Mouse (Mus musculus) adrenal gland, postnatal 36 days (tissue): ENCODE data around the gene Tmc8. TPM values are rescaled to one million over a fixed set of nuclear protein-coding genes. Genes with fewer than 3 reads are reported as not detected.
A peak's percentile ranks its signal among the peaks of the same experiment; 100 is the strongest.

ENCODE experiments used
- DNase-seq, 2 experiments: peaks; one replicate each; pipeline ENCODE4 v3.0.0; 2021; ENCODE audit warnings: mixed read lengths in 1 of 2
- long read RNA-seq, 2 experiments: library from polyadenylated mRNA; stranded (forward); transcript quantifications; one replicate each; pipeline ENCODE4 v2.0.0; 2021; ENCODE audit warnings: borderline sequencing depth in 2 of 2
- total RNA-seq, 2 experiments: library from RNA; stranded (reverse); gene quantifications; 2 replicates each; pipeline ENCODE4 v1.2.3; 2021

The Tmc8 gene
- total RNA-seq: 1 to 10 TPM; 3.9 to 6.0 TPM
- long read RNA-seq, experiment 1, partial matches to known transcripts: 0 of 2 reads
- long read RNA-seq, experiment 1, other reads (novel, unspliced or antisense): 1 of 2 reads
- long read RNA-seq, experiment 2, partial matches to known transcripts: 1 of 3 reads
- long read RNA-seq, experiment 2, other reads (novel, unspliced or antisense): 2 of 3 reads

DNA sequence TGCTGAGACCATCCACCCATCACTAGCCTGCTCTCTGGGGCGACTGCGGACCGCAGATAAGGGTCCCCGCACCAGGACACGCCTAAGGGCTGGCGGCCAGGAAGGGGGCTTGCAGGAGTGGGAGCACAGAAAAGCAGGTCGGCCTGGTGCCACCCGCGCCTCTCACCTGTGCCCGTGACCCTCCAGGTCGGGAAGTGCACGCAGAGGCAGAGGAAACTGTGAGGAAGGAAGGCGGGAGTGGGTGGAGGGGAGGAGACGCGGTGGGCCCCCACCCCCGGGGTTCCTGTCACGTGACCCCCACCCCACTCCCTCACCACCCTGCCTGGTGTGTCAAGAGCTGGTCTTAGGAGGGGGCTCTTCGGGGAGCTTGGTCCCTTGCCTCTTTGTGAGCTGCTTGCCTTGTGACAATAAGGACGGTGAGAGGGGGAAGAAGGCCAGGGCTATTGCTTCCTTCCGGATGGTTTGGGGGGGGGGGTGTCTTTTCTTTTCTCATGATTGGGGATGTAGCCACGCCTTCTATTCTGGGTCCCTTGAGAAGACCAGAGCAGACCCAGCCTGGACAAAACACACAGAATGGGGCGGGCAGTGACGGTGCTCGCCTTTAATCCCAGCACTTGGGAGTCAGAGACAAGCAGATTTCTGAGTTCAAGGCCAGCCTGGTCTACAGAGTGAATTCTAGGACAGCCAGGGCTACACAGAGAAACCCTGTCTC, at the start of gene Tmc8, which contains the start of gene Tmc6:
Gene Tmc8, plus strand, starts transcription at position 84 of the 712 bp plus-strand sequence.
Gene Tmc6, minus strand, starts transcription at position 206 of the 712 bp plus-strand sequence.
- DNase-seq: peak; percentile 54 to 75

DNA sequence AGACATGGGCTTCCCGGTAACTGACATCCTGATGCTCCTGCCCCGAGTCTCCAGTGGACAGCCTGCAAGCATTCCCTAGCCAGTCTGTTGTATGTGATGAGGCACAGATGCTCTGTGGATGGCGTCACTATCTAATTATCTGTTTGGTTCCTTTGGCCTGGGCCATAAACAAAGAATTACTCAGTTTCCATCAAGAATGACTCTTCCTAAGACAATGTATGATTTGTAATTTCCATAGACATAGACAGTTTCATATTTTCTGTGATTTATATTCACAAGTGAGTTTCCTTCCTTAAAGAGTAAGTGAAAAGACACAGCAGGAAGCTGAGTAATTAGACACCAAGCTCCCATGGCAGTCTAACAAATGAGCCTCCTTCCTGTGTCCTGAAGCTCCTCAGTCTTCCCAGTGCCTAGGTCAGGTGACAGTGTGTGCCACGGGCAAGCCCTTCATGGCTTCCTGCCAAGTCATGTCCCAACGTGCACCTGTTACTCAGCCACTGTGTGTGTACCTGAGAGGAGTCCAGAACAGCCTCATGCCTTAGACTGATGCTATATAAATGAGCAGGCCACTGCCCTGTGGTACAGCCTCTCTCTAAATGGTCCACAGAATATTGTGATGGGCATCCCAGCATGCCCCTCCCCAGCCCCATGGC, 45.7 kb upstream of the Tmc8 start:
- no peak for DNase-seq

DNA sequence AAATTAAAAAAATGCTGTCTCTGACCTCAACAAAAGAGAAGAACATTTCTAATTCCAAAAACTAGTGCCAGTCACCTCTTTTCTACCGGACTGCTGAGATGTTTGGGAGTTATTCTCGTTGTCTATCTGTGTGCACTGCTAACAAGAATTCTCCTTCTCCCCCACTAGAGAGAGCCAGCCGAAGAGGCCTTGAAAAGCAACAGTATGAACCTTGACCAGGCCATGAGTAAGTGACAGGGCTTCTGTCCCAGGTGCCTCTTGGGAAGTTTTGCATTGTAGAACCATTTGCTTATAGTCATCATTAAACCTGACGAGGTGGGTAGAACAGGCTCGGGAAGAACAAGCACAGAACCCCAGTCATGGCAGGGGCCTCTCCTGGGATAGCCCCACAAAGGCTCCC, 43.8 kb upstream of the Tmc8 start:
- peak; percentile 35 to 49 for DNase-seq

DNA sequence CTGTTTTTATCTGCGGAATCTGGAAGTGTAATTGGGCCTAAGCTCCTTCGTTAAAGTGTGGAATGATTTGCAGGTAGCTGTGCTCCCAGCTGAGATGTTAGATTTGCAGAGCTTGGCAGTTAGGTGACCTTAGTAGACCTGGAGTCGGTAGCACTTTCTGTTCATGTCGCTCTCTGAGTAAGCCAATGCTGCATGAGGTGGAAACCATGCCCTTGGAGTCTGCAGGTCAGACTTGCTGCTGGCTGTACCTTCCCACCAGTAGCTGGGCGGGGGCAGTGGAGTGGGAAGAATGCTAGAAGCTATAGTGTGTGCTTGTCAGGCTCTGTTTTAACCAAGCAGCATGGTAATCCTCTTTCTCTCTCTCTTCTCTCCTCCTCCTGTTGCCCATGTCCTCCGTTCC, 40.7 kb upstream of the Tmc8 start:
- DNase-seq: no peak

DNA sequence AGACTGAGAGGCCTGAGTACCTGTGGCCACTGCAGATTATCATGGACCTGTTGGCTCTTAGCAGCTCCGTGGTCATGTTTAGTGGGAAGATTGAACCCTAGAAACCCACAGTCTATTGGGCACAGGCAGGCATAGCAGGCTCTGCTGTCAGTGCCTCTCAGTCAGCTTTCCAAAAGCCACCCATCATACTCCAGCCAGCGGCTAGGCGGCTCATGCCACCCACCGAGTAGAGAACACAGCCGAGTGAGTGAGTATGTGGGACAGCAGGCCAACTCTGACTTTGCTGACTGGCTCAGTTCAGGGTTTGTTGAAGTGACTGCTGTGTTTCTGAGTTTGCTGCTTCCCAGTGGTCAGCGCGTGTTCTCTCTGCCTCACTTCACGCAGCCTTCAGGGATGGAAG, 39.6 kb upstream of the Tmc8 start:
- DNase-seq: no peak

DNA sequence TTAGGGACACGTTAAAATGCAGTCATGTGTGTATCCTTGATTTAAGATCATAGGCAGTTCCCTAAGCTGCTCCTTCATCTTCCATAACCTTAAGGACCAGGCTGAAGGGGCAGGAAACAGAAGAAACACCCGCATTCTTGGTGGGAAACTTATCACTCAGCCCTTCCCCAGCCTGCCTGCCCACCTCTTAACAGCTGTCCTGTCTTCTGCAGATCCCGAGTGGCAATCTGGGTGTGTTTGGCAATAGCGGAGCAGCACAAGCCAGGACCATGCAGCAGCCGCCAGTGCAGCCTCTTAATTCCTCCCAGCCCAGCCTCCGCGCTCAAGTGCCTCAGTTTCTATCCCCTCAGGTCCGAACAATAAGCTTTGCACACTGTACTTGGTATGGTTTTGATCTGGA, 39.2 kb upstream of the Tmc8 start:
- DNase-seq: no peak

DNA sequence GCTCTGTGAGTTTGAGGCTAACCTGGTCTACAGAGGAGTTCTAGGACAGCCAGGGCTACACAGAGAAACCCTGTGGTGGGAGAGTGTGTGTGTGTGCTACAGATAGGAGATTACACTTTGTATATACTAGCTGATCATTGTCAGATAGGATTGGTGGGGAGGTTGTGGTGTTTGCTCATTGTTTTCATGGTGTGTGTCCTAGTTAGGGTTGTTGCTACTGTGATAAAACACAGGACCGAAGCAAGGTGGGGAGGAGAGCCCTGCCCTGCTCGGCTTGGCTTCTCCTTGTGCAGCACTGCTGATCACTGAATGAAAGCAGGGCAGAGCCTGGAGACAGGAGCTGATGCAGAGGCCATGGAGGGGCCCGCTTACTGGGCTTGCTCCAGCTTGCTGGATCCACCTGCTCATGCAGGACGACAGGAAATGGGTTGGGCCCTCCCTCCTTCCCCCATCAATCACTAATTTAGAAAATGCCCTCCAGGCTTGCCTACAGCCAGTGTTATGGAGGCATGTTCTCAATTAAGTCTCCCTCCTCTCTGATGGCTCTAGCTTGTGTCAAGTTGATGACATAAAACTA, 38.3 kb upstream of the Tmc8 start:
- DNase-seq: no peak

DNA sequence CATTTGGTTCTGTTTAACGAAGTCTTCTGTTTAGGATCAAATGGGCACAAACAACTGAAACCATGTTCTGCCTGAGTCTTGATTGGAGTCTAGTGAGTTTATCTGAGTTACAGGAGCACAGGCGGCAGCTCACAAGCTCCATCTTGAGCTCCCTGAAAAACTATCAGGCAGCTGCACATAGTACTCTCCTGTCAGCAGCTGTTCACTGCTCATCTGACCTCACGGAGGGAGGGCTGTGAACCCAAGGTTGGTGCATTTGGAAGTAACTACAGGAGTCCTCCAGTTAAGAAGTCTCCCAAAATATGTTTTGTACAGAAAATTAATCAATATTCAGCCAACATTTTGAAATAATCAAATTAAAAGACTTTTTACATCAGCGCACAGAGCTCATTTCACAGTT, 33.2 kb upstream of the Tmc8 start:
- DNase-seq: no peak

DNA sequence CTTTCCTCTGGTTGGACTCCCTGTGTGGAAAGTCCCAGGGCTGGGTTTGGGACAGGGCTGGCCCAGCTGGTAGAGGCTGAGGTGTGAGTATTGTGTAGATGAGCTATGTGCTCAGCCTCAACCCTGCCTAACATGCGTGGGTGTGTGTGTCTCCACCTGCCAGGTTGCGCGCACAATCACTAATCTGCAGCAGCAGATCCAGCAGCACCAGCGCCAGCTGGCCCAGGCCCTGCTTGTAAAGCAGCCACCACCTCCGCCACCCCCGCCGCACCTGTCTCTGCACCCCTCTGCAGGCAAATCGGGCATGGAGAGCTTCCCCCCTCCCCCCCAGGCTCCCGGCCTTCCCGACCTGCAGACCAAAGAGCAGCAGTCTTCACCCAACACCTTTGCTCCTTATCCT, 32.5 kb upstream of the Tmc8 start:
- DNase-seq: no peak

DNA sequence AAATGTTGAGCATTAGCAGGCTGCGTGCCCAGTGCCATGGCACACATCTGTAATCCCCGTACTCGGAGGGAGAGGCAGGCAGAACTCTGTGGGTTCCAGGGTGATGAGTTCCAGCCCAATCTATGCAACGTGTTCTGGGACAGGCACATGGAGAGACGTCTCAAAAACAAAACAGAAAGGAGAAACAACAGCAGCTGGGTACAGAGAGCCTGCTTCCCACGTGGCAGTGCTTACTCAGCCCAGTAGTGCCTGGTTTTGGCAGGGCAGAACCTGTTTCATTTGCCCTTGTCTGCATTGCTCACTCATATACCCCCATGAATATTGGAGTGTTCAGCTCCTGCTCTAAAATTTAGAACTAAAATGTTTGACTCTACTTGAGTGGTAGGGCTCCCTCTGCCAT, 30.3 kb upstream of the Tmc8 start:
- DNase-seq: no peak

DNA sequence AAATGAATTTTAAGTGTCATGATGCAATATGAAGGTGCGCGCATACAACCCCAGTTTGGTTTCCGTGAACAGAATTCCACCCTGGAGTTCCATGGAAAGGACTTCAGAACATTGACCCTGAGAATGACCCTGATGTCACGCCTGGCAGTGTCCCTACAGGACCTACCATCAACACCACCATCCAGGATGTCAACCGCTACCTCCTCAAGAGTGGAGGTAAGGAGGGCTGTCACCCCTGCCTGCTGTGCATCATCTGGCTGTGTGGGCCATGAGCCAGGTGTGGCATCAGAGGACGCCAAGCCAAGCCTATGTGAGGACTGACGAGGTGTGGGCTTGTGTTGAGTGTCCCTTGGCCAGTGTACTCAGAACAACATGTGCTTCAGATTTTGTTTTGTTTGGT, 26.0 kb upstream of the Tmc8 start:
- DNase-seq: no peak

DNA sequence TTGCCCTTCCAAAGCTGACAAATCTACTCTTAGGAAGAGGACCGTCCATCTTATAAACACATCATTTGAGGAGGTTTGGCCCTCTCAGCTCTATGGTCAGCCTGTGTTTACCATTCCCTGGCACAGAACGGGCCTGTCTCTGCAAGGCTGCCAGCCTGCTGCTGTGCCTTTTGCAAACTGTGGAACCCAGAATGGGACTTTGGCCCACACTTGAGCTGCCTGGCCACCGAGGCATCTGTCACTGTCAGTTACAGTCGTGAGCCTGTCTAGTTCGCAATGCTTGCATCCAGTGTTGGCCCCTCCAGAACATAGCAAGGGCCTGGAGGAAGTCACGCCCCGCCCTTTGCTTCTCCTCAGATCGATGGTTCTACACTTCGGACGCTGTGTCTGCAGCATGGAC, 22.6 kb upstream of the Tmc8 start:
- no peak for DNase-seq

DNA sequence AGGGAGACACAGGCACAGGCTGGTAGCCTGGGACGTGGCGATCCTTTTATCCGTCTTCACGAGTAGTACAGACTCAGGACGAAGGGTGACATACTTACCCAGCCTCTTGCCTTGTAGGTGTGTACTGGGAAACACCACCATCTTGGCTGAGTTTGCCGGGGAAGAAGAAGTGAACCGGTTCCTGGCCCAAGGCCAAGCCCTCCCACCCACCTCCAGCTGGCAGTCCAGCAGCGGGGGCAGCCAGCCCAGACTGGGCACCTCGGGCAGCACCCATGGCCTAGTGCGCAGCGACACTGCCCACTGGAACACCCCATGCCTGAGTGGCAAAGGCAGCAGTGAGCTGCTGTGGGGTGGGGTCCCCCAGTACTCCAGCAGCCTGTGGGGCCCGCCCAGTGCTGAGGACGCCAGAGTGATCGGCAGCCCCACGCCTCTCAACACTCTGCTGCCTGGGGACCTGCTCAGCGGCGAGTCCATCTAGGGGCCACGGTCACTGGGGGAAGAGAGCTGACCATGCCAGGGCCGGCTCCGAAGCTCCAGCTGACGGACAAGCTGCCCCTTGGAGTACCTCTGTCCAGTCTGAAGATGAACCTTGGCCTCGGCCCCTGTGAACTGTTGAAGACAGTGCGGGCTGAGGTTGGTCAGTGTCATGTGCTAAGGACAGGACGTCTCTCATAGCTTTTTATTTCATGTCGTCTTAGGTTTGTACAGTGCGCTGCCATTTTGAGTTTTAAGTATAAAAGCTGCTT, 21.3 kb upstream of the Tmc8 start:
- DNase-seq: no peak

DNA sequence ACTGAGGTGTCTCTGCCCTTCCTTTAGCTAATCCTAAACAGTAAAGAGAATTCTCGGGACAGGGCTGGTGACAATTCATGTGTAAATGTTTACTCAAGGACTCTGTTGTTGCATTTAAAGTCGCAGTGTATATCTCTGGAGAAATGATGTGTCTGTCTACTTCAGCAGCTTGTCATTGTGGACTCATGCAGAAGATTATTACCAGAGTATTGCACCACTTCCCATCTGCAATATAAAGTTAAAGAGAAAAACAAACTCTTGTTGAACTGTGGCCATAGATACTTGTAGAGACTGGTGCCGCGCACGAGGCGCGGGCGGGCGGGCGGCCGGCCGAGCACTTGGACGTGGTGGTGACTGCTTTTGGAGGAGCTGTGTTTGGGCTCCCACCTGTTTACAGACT, 20.1 kb upstream of the Tmc8 start:
- no peak for DNase-seq

DNA sequence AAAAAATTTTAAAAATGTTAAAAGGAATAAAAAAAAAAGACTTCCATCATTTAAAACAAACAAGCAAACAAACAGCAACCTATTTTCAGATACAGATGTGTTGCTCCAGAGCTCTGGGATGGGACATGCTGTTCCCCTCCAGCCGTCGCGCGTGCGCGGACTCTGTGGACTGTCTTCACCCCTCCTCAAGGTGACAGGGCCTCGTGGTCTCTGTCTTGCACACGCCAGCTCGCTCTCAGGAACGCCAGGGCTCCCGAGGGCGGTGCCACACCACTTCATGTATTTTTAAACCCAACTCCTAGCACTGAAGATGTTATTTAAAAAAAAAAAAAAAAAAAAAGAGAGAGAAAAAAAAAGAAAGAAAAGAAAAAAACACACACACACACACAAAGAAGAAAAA, 19.6 kb upstream of the Tmc8 start:
- DNase-seq: no peak

DNA sequence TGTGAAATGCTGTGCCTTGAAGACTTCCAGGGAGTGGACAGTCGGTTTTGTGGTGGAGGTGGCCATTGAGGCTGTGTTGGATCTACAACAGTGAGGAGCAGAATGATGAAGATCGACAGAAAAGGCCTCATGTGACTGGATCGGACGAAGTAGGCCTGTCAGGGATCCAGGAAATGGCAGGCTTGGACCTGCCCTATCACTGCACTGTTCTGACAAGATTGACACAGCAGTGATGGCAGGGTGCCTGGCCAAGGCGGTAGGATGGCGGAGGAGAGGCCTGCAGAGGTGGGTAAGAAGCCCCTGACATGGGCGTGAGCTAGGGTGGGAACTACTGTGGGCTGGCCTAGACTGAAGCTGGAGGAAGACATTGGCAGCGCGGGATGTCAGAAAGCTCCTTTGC, 17.6 kb upstream of the Tmc8 start:
- no peak for DNase-seq

DNA sequence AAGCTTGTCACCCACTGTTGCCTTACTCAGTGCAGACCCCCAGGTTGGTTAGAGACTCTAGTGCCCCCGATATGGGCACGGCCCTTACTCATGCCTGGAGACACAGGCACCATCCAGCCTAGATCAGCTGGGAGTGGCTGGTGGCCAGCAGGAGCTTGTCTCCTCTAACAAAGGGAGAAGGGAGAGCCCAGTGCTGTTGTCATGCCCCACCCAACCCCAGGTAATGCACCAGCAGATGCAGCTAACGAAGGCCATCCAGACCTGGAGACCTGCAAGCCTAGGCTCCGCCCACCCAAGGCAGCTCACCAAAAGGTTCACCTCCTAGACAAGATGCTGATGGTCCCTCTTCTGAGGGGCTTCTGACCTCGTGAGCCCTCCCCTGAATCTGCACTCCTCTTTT, 16.5 kb upstream of the Tmc8 start:
- DNase-seq: no peak

DNA sequence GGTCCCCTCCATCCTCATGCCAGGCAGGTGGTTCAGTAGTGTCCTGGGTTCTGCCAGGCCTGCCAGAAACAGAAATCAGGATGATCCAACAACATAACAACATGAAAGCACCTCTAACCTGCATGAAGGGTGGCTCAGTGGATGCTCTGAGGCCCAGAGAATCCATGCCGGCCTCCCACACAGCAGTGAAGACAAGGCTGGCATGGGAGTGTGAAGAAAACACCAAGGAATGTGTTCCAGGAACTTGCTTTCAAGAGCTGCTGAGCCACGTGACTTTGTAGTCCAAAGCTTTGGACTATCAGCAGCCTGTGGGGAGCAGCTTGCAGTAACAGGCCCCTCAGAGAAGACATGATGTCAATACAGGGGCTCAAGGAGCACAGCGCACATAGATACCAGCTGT, 15.6 kb upstream of the Tmc8 start:
- DNase-seq: no peak

DNA sequence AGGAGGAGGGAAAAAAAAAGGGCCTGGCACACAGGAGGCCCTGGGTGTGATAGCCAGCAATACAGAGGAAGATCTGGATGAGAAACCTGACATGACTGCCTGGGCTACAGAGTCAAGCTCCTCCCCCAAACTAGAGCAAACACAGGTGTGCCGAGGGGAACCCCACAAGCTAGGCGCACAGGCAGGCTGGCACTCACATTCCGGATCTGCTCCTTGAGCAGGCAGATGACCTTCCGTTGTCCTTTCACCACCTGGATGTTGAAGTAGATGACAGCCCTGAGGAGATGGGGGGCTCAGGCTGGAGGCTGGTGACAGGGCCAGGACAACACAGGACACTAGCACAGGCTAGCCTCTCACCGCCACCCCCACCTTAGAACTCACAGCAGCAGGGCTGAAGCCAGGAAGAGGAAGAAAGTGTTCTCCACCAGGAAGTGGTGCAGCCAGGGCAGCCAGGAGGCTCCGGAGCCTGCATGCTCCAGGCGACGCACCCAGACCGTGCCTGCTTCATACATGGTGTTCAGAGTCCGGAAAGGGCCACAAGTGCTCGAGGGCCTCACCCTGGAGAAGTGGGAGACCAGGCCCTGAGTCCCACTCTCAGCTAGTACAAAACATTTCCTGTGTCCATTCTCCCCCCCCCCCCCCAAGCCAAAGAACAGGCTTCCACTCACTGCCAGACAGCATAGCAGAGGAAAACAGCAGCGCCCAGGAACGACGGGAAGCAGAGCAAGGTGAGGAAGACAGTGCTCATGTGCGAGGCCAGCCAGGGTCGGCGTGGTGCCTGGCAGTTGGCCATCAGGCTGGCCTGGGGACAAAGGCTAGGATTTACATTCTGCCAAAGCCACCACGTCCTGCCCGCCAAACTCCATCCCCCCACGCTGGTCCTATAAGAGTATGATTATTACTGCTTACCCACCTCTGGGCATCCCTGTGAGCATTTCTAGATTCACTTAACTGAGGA, 12.9 kb upstream of the Tmc8 start:
- DNase-seq: no peak

DNA sequence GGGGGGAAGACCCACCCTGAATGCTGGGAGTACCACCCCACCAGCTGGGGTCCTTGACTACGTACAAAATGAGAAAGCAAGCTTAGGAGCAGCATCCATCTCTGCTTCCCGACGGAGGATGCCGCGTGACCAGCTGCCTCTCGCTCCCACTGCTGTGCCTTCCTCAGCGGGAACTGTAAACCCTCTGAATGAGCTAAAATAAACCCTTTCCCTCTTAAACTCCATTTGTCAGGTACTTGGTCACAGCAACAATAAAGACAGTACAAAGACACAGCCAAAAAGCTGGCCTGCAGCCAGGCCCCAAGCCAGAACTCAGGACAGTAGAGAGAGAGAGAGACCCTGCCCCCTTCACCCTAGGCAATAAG, 12.2 kb upstream of the Tmc8 start:
- no peak for DNase-seq

DNA sequence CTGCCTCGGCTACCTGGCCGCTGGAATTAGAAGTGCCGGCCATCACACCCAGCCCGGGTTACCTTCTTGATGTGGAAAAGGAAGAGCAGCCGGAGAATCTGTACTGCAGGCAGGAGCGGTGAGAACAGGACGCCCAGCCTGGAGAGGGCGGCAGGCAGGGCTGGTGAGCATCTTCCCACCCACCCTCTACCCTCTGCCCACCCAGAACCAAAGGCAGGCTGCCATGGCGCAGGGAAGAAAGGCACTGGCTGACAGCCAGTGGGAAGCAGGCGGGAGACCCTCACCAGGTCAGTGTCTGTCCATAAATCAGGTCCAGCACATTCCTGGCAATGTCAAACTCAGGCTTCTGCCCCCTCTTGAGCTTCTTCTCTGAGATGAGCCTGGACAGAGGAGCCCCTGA, 11.5 kb upstream of the Tmc8 start:
- no peak for DNase-seq

DNA sequence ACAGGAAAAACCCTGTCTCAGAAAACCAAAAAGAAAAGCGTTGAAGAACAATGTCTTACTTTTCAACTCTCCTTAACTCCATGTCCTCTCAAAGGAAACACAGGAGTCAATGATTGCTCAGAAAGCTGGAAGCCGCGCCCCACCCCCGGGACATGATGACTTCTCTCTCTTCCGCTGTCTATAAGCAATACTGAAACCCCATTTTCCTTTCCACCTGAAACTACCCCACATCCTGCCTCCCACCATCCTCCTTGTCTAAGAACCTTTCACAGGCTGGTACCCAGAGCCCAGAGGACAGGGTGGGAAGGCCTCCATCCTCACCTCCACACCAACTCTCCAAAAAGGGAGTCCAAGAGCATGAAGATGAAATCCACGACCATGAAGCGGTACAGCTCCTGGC, 9.5 kb upstream of the Tmc8 start:
- no peak for DNase-seq
